Mouse (Mus musculus) megakaryocyte progenitor cell, adult 5-6 weeks (primary cell): ENCODE results near the gene Gm44790. TPM values are rescaled to one million over a fixed set of nuclear protein-coding genes. Genes with fewer than 3 reads are reported as not detected.

Source experiments
- ATAC-seq: replicated peaks from 2 replicates; pipeline ENCODE4 v1.8.0; 2016; ENCODE audit warnings: mild to moderate bottlenecking, moderate TSS enrichment, inconsistent platforms; ENCODE audit not compliant: poor library complexity
- total RNA-seq, 2 experiments: library from RNA; stranded (forward) in 1 of 2; stranded (reverse) in 1 of 2; fragments of 157-497, 149-512 nt in 1 of 2; fragments of 200-1000 nt in 1 of 2; gene quantifications; 2 replicates each; pipeline versions ENCODE4 v1.2.3 to v1.2.4; 2015 to 2017

The Gm44790 gene
- total RNA-seq, 2 experiments from 2014 or later = not detected

- peak; percentile 59 for ATAC-seq
These were observed 22.7 kb upstream of the Gm44790 start for GRCm38 (mm10) chr6:86403728-86404099.

- peak; percentile 87 for ATAC-seq
These were observed 22.2 kb upstream of the Gm44790 start, which contains the start of gene Tia1 for GRCm38 (mm10) chr6:86404100-86404861. Tia1 (plus strand) TSS chr6:86404219.

- no peak for ATAC-seq
These were observed 21.5 kb upstream of the Gm44790 start for GRCm38 (mm10) chr6:86404996-86405395.

GRCm38 (mm10) chr6:86406306-86406705 is 20.2 kb upstream of the Gm44790 start:
- no peak for ATAC-seq

GRCm38 (mm10) chr6:86418711-86419110 is 7.7 kb upstream of the Gm44790 start:
- ATAC-seq = peak; percentile 68

- ATAC-seq = no peak
These were observed 7.2 kb upstream of the Gm44790 start for GRCm38 (mm10) chr6:86419239-86419638.

- ATAC-seq = peak; percentile 97
These were observed 6.0 kb upstream of the Gm44790 start for GRCm38 (mm10) chr6:86420491-86420890.

- no peak for ATAC-seq
These were observed 5.1 kb downstream of the Gm44790 start for GRCm38 (mm10) chr6:86431531-86431930.

GRCm38 (mm10) chr6:86433696-86434095 is 7.2 kb downstream of the Gm44790 start:
- no peak for ATAC-seq

- ATAC-seq = peak; percentile 70
These were observed 11.3 kb downstream of the Gm44790 start for GRCm38 (mm10) chr6:86437711-86438110.

GRCm38 (mm10) chr6:86438272-86439118 is 12.0 kb downstream of the Gm44790 start, which contains the start of gene C87436:
C87436 (plus strand) TSS chr6:86438374.
- peak; percentile 78 for ATAC-seq

- ATAC-seq = no peak
These were observed 12.7 kb downstream of the Gm44790 start for GRCm38 (mm10) chr6:86439119-86439496.

- ATAC-seq = no peak
These were observed 13.1 kb downstream of the Gm44790 start for GRCm38 (mm10) chr6:86439531-86439930.

- no peak for ATAC-seq
These were observed 15.1 kb downstream of the Gm44790 start for GRCm38 (mm10) chr6:86441571-86441970.

GRCm38 (mm10) chr6:86445551-86445950 is 19.1 kb downstream of the Gm44790 start:
- ATAC-seq = no peak

- ATAC-seq = peak; percentile 31
These were observed 20.6 kb downstream of the Gm44790 start for GRCm38 (mm10) chr6:86446927-86447568.

GRCm38 (mm10) chr6:86456727-86457126 is 30.3 kb downstream of the Gm44790 start:
- ATAC-seq = no peak

GRCm38 (mm10) chr6:86463079-86463478 is 36.6 kb downstream of the Gm44790 start:
- ATAC-seq = no peak

GRCm38 (mm10) chr6:86471317-86471716 is 44.9 kb downstream of the Gm44790 start:
- ATAC-seq = no peak

- peak; percentile 24; the same call in 1 of the 2 replicates for ATAC-seq
These were observed 45.3 kb downstream of the Gm44790 start for GRCm38 (mm10) chr6:86471760-86472099.
